In the genomic region with DNA sequence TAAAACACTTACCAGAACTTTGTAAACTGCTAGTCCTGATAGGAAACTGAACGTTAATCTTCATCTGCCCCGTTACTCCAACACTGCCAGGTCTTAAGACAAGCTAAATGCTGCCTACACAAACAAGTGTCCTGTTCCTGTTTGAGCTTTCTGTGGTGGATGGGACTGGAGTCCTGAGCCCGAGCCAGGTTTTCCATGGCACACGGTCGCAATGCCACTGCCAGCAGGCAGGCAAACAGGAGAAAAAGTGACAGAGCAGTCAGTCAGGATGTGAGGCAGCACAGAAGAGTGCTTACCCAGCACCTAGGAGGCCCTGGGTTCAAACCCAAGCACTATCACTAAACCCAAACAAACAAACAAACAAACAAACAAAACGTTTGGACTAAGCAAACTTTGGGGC, we compare ENCODE assay signal across 21 mouse cellular contexts. TPM values are rescaled to one million over a fixed set of nuclear protein-coding genes. Genes with fewer than 3 reads are reported as not detected.
A peak's percentile ranks its signal among the peaks of the same experiment; 100 is the strongest.
DNase-seq lines count a peak whose midpoint lies in the region; ATAC-seq and TF ChIP-seq lines count a peak whose summit lies in the region.
"Had no signal": no experiment of that assay in that cellular context is flagged by ENCODE, and none has a peak within 500 bp of the region (broad histone marks: within the 10 kb centered on the region; RNA-seq: fewer than 3 reads in every experiment).

No protein-coding gene starts in this region.

- no peak for ATAC-seq in stomach, postnatal 0 days (ENCODE audit: low FRiP score, low TSS enrichment)
- ATAC-seq: CD4-positive, CD25-positive, alpha-beta regulatory T cell, adult 4 months; intestine, embryonic 15.5 days; midbrain, embryonic 16.5 days had no signal

- no peak overlapping the region for H3K4me3 ChIP-seq in kidney, adult 2 months (ENCODE audit: insufficient read depth, low read depth, low read length)
- no peak overlapping the region for H3K4me3 ChIP-seq in stomach, postnatal 0 days (ENCODE audit: low read depth, low read length)
- H3K4me3 ChIP-seq: embryonic facial prominence, embryonic 15.5 days; forebrain, embryonic 10.5 days; heart, embryonic 15.5 days; intestine, embryonic 15.5 days; kidney, embryonic 15.5 days had no signal

- peaks cover 36% of the 10 kb centered on the region for H3K4me1 ChIP-seq in kidney, adult 2 months (ENCODE audit: control insufficient read depth, insufficient read depth, low read length)
- no peaks in the 10 kb centered on the region for H3K4me1 ChIP-seq in stomach, postnatal 0 days (replicated peaks; ENCODE audit: control insufficient read depth, insufficient read depth)

- WGBS in kidney, adult 2 months = 62% methylated on average over 6 of the region's 6 CpGs
- 70% methylated on average over 6 of the region's 6 CpGs for WGBS in stomach, postnatal 0 days

- H3K4me2 ChIP-seq in stomach, postnatal 0 days (replicated peaks; ENCODE audit: low read depth) = no peak overlapping the region
- H3K4me2 ChIP-seq: embryonic facial prominence, embryonic 15.5 days; heart, embryonic 15.5 days; hindbrain, embryonic 14.5 days; intestine, embryonic 15.5 days; kidney, embryonic 15.5 days had no signal

- TF ChIP-seq CTCF in kidney, adult 2 months (conservative IDR thresholded peaks at IDR 0.05; ENCODE audit: insufficient read depth, insufficient read length, low read depth, low read length) = no peak
- TF ChIP-seq CTCF in stomach, postnatal 0 days (IDR thresholded peaks at IDR 0.05; ENCODE audit: low read depth) = no peak

- DNase-seq in adrenal gland, postnatal 10 days = peak; percentile 55
- no peak for DNase-seq in adrenal gland, postnatal 36 days
- DNase-seq in kidney, adult 2 months = peak; percentile 39
- no peak for DNase-seq in kidney, postnatal 36 days
- peak; percentile 57 for DNase-seq in cerebellum, adult 8-10 months
- peak; percentile 49 for DNase-seq in gastrocnemius, postnatal 10 days
- DNase-seq in embryo, embryonic 10.5 days (ENCODE audit: low spot score) = no peak
- no peak for DNase-seq in stomach, postnatal 0 days (ENCODE audit: low spot score)
- DNase-seq: heart, adult 11 months; lung, postnatal 14 days; thymus, adult 18-20 months had no signal

- no peak overlapping the region for H3K27ac ChIP-seq in kidney, adult 2 months (ENCODE audit: insufficient read depth, low read depth, low read length)
- no peak overlapping the region for H3K27ac ChIP-seq in stomach, postnatal 0 days (replicated peaks)
- H3K27ac ChIP-seq: embryonic facial prominence, embryonic 15.5 days; forebrain, embryonic 10.5 days; heart, embryonic 15.5 days; hindbrain, embryonic 14.5 days; intestine, embryonic 15.5 days; kidney, embryonic 15.5 days; liver, embryonic 14.5 days had no signal

- no peak for TF ChIP-seq POLR2A in kidney, adult 2 months (IDR thresholded peaks at IDR 0.05; ENCODE audit: low read depth, low read length)

- no peak for TF ChIP-seq EP300 in stomach, postnatal 0 days (optimal IDR thresholded peaks at IDR 0.05)

- no peaks in the 10 kb centered on the region for H3K27me3 ChIP-seq in kidney, adult 2 months (replicated peaks; ENCODE audit: control insufficient read depth, insufficient read depth, low read length)
- no peaks in the 10 kb centered on the region for H3K27me3 ChIP-seq in stomach, postnatal 0 days (ENCODE audit: control insufficient read depth, insufficient read depth, low read length)
- H3K27me3 ChIP-seq: embryonic facial prominence, embryonic 15.5 days; heart, embryonic 15.5 days; intestine, embryonic 15.5 days; kidney, embryonic 15.5 days had no signal

- H3K36me3 ChIP-seq in kidney, adult 2 months (ENCODE audit: control insufficient read depth, insufficient read depth, low read length) = no peaks in the 10 kb centered on the region
- no peaks in the 10 kb centered on the region for H3K36me3 ChIP-seq in stomach, postnatal 0 days (ENCODE audit: control insufficient read depth, insufficient read depth, low read length)
- H3K36me3 ChIP-seq: embryonic facial prominence, embryonic 15.5 days; forebrain, embryonic 10.5 days; G1E; heart, embryonic 15.5 days; intestine, embryonic 15.5 days; kidney, embryonic 15.5 days had no signal

- no peaks in the 10 kb centered on the region for H3K9me3 ChIP-seq in stomach, postnatal 0 days (ENCODE audit: control insufficient read depth, low read length)
- H3K9me3 ChIP-seq: embryonic facial prominence, embryonic 15.5 days; forebrain, embryonic 10.5 days; G1E; heart, embryonic 15.5 days; intestine, embryonic 15.5 days; kidney, embryonic 15.5 days had no signal

- no peak overlapping the region for H3K9ac ChIP-seq in stomach, postnatal 0 days (ENCODE audit: low read length)
- H3K9ac ChIP-seq: embryonic facial prominence, embryonic 15.5 days; heart, embryonic 15.5 days; hindbrain, embryonic 14.5 days; intestine, embryonic 15.5 days; kidney, embryonic 15.5 days; liver, embryonic 14.5 days had no signal

RNA-seq across cellular contexts. Expression of a gene that starts 20.6 kb away (rescaled TPM):
- 10 to 100 TPM; 55.5 to 76.9 TPM for total RNA-seq in adrenal gland, postnatal 10 days (2021)
- 100 to 1,000 TPM in 1 of 2 experiments, 10 to 100 TPM in 1; 93.7 to 153 TPM for total RNA-seq in adrenal gland, postnatal 36 days (2021)
- 51.5 and 54.2 TPM in 2 replicates for polyA plus RNA-seq in kidney, adult 2 months (2012; rRNA removed)
- total RNA-seq in gastrocnemius, postnatal 10 days (2021) = 10 to 100 TPM; 21.1 to 26.0 TPM
- 4.5 and 6.0 TPM in 2 replicates for polyA plus RNA-seq in stomach, postnatal 0 days (2015; fragmentation: Nextera tagmentation; extraction: Ambion mirVana)

Comparison
In these comparisons a context has a peak if more than half of its experiments do, and no peak if none do; other contexts are left out.
1. DNase-seq: peak in adrenal gland, postnatal 10 days (single experiment), kidney, adult 2 months (single experiment), cerebellum, adult 8-10 months (single experiment) and gastrocnemius, postnatal 10 days (single experiment); none in adrenal gland, postnatal 36 days (0 of 2), kidney, postnatal 36 days (0 of 2), embryo, embryonic 10.5 days (single experiment) and stomach, postnatal 0 days (single experiment).